Comparison of ENCODE assay signal across 8 mouse cellular contexts in genomic region chr10:82629111-82629585, GRCm38 (mm10). TPM values are rescaled to one million over a fixed set of nuclear protein-coding genes. Genes with fewer than 3 reads are reported as not detected.
A peak's percentile ranks its signal among the peaks of the same experiment; 100 is the strongest.
DNase-seq lines count a peak whose midpoint lies in the region; ATAC-seq and TF ChIP-seq lines count a peak whose summit lies in the region.

No protein-coding gene starts in this region.

- ATAC-seq in frontal cortex, adult (ENCODE audit: low TSS enrichment): peak; percentile 18
- ATAC-seq in hindbrain, postnatal 0 days: peak; percentile 72
- ATAC-seq in lung, postnatal 0 days: peak; percentile 22
- ATAC-seq in stomach, embryonic 14.5 days (ENCODE audit: insufficient number of reproducible peaks, insufficient read depth, low FRiP score, low read depth): no peak

- TF ChIP-seq EP300 in lung, postnatal 0 days (IDR thresholded peaks at IDR 0.05): no peak

- H3K4me2 ChIP-seq in hindbrain, postnatal 0 days (ENCODE audit: low read depth, low read length): peak overlapping the region; percentile 67
- peak overlapping the region; percentile 79 for H3K4me2 ChIP-seq in lung, postnatal 0 days (replicated peaks; ENCODE audit: low read depth, low read length)
- peak overlapping the region; percentile 59 for H3K4me2 ChIP-seq in stomach, embryonic 14.5 days (replicated peaks; ENCODE audit: low read depth, low read length)

- peaks cover 31% of the 10 kb centered on the region for H3K36me3 ChIP-seq in embryonic facial prominence, embryonic 10.5 days (replicated peaks)
- H3K36me3 ChIP-seq in hindbrain, postnatal 0 days (ENCODE audit: insufficient read depth, low read length): no peaks in the 10 kb centered on the region
- no peaks in the 10 kb centered on the region for H3K36me3 ChIP-seq in lung, postnatal 0 days (ENCODE audit: insufficient read depth, low read length)
- 0 out of 2 replicates have a peak, but pooled peaks cover 6% of the 10 kb centered on the region for H3K36me3 ChIP-seq in stomach, embryonic 14.5 days (ENCODE audit: control insufficient read depth, insufficient read depth, low read length)

- WGBS in embryonic facial prominence, embryonic 10.5 days: 5% methylated on average over 11 of the region's 11 CpGs
- WGBS in hindbrain, postnatal 0 days: 5% methylated on average over 11 of the region's 11 CpGs
- WGBS in lung, postnatal 0 days: 5% methylated on average over 11 of the region's 11 CpGs
- WGBS in stomach, embryonic 14.5 days: 5% methylated on average over 11 of the region's 11 CpGs

- peak overlapping the region; percentile 70 for H3K9ac ChIP-seq in hindbrain, postnatal 0 days (replicated peaks; ENCODE audit: low read length)
- peak overlapping the region; percentile 41; the same call in 1 of the 2 replicates for H3K9ac ChIP-seq in lung, postnatal 0 days (replicated peaks; ENCODE audit: low read depth)
- H3K9ac ChIP-seq in stomach, embryonic 14.5 days (replicated peaks; ENCODE audit: low read depth, low read length): peak overlapping the region; percentile 66

- no peak for TF ChIP-seq CTCF in hindbrain, postnatal 0 days (IDR thresholded peaks at IDR 0.05; ENCODE audit: low read depth)
- TF ChIP-seq CTCF in lung, postnatal 0 days (IDR thresholded peaks at IDR 0.05): no peak

- peaks cover 22% of the 10 kb centered on the region for H3K4me1 ChIP-seq in embryonic facial prominence, embryonic 10.5 days
- peaks cover 11% of the 10 kb centered on the region for H3K4me1 ChIP-seq in hindbrain, postnatal 0 days (ENCODE audit: insufficient read depth, low read length)
- H3K4me1 ChIP-seq in lung, postnatal 0 days (ENCODE audit: insufficient read depth, low read depth, low read length): peaks cover 4% of the 10 kb centered on the region; the same call in 1 of the 2 replicates
- H3K4me1 ChIP-seq in stomach, embryonic 14.5 days (ENCODE audit: control insufficient read depth, insufficient read depth, low read length): peaks cover 9% of the 10 kb centered on the region

- H3K9me3 ChIP-seq in embryonic facial prominence, embryonic 10.5 days: peaks cover 3% of the 10 kb centered on the region; the same call in 1 of the 2 replicates
- no peaks in the 10 kb centered on the region for H3K9me3 ChIP-seq in hindbrain, postnatal 0 days (ENCODE audit: low read length)
- H3K9me3 ChIP-seq in lung, postnatal 0 days (ENCODE audit: low read length): no peaks in the 10 kb centered on the region
- 0 out of 2 replicates have a peak, but pooled peaks cover 3% of the 10 kb centered on the region for H3K9me3 ChIP-seq in stomach, embryonic 14.5 days (ENCODE audit: control insufficient read depth, low read depth, low read length)

- H3K27me3 ChIP-seq in embryonic facial prominence, embryonic 10.5 days (replicated peaks; ENCODE audit: low read depth, poor library complexity, severe bottlenecking): no peaks in the 10 kb centered on the region
- no peaks in the 10 kb centered on the region for H3K27me3 ChIP-seq in hindbrain, postnatal 0 days (ENCODE audit: insufficient read depth, low read length)
- H3K27me3 ChIP-seq in lung, postnatal 0 days (replicated peaks; ENCODE audit: insufficient read depth, low read length): no peaks in the 10 kb centered on the region
- H3K27me3 ChIP-seq in stomach, embryonic 14.5 days (ENCODE audit: control insufficient read depth, insufficient read depth, low read length): no peaks in the 10 kb centered on the region

- H3K27ac ChIP-seq in embryonic facial prominence, embryonic 10.5 days (replicated peaks): peak overlapping the region; percentile 98
- H3K27ac ChIP-seq in hindbrain, postnatal 0 days: peak overlapping the region; percentile 89
- H3K27ac ChIP-seq in lung, postnatal 0 days (ENCODE audit: low read length): peak overlapping the region; percentile 91
- peak overlapping the region; percentile 77 for H3K27ac ChIP-seq in stomach, embryonic 14.5 days (ENCODE audit: low read length)

- no peak for DNase-seq in frontal cortex, postnatal 14 days (ENCODE audit: low spot score in 2 of 2)
- peak; percentile 71 to 77 for DNase-seq in B cell, adult 2 months
- no peak for DNase-seq in embryonic facial prominence, embryonic 10.5 days (ENCODE audit: low spot score)
- DNase-seq in hindbrain, postnatal 0 days (ENCODE audit: low spot score): peak; percentile 11
- no peak for DNase-seq in lung, postnatal 0 days (ENCODE audit: low spot score)
- DNase-seq in urinary bladder, postnatal 36 days (ENCODE audit: low spot score in 2 of 2): no peak

- peak overlapping the region; percentile 87 for H3K4me3 ChIP-seq in embryonic facial prominence, embryonic 10.5 days
- peak overlapping the region; percentile 71 for H3K4me3 ChIP-seq in hindbrain, postnatal 0 days (ENCODE audit: low read length)
- peak overlapping the region; percentile 65 for H3K4me3 ChIP-seq in lung, postnatal 0 days (ENCODE audit: low read depth, low read length)
- peak overlapping the region; percentile 71 for H3K4me3 ChIP-seq in stomach, embryonic 14.5 days (ENCODE audit: low read depth, low read length)

RNA-seq across cellular contexts. Expression of gene Tdg, which starts 0.5 kb away (rescaled TPM):
- 262 and 276 TPM in 2 replicates for polyA plus RNA-seq in embryonic facial prominence, embryonic 10.5 days (2016; fragmentation: Nextera tagmentation; extraction: Ambion mirVana)
- 58.9 and 63.9 TPM in 2 replicates for total RNA-seq in hindbrain, postnatal 0 days (2014; rRNA removed)
- 120 and 126 TPM in 2 replicates for polyA plus RNA-seq in hindbrain, postnatal 0 days (2015; fragmentation: Nextera tagmentation; extraction: Ambion mirVana)
- polyA plus RNA-seq in lung, postnatal 0 days (2015; fragmentation: Nextera tagmentation; extraction: Ambion mirVana): 45.7 and 46.5 TPM in 2 replicates
- 130 and 144 TPM in 2 replicates for polyA plus RNA-seq in stomach, embryonic 14.5 days (2014; fragmentation: Nextera tagmentation; extraction: Ambion mirVana)

RNA-seq across cellular contexts. Expression of gene 1190007I07Rik, which starts 6.1 kb away (rescaled TPM):
- polyA plus RNA-seq in embryonic facial prominence, embryonic 10.5 days (2016; fragmentation: Nextera tagmentation; extraction: Ambion mirVana): 36.9 and 38.6 TPM in 2 replicates
- total RNA-seq in hindbrain, postnatal 0 days (2014; rRNA removed): 23.3 and 31.0 TPM in 2 replicates
- 35.2 and 38.0 TPM in 2 replicates for polyA plus RNA-seq in hindbrain, postnatal 0 days (2015; fragmentation: Nextera tagmentation; extraction: Ambion mirVana)
- polyA plus RNA-seq in lung, postnatal 0 days (2015; fragmentation: Nextera tagmentation; extraction: Ambion mirVana): 26.0 and 26.9 TPM in 2 replicates
- polyA plus RNA-seq in stomach, embryonic 14.5 days (2014; fragmentation: Nextera tagmentation; extraction: Ambion mirVana): 50.1 and 55.6 TPM in 2 replicates

Comparison
In these comparisons a context has a peak if more than half of its experiments do, and no peak if none do; other contexts are left out.
1. DNase-seq: peak in B cell, adult 2 months (2 of 2) and hindbrain, postnatal 0 days (single experiment); none in frontal cortex, postnatal 14 days (0 of 2), embryonic facial prominence, embryonic 10.5 days (single experiment), lung, postnatal 0 days (single experiment) and urinary bladder, postnatal 36 days (0 of 2).
2. Peak in every context shown above with its lines, with median percentiles within 50 percentile points of each other: H3K27ac ChIP-seq, H3K4me3 ChIP-seq, H3K4me2 ChIP-seq and H3K9ac ChIP-seq.